Mouse (Mus musculus) liver, postnatal 0 days (tissue): ENCODE measurements around the gene Slc5a2. TPM values are rescaled to one million over a fixed set of nuclear protein-coding genes. Genes with fewer than 3 reads are reported as not detected.
A peak's percentile ranks its signal among the peaks of the same experiment; 100 is the strongest.

ENCODE experiments used
- ATAC-seq: fragments of 200-750 bp; cut with Nextera tagmentation; 2 replicates; pipeline ENCODE4 v1.8.0; 2017; ENCODE audit warnings: mild to moderate bottlenecking, moderate library complexity
- DNase-seq: peaks from one replicate; pipeline ENCODE4 v3.0.0-alpha.2; 2016
- H3K27ac ChIP-seq: fragments of 300-500 bp; sonication (generic); 2 replicates; pipeline ENCODE4 v1.5.1; 2014; ENCODE audit warnings: antibody characterized with exemption, moderate library complexity, mild to moderate bottlenecking, low read depth
- H3K27me3 ChIP-seq: fragments of 300-500 bp; sonication (generic); 2 replicates; pipeline ENCODE4 v1.6.1; 2014; ENCODE audit warnings: low read length, control low read depth, mixed read lengths; ENCODE audit not compliant: insufficient read depth
- H3K36me3 ChIP-seq: fragments of 300-500 bp; sonication (generic); replicated peaks from 2 replicates; pipeline ENCODE4 v1.6.1; 2014; ENCODE audit warnings: mild to moderate bottlenecking, control low read depth, low read length, moderate library complexity, mixed read lengths; ENCODE audit not compliant: insufficient read depth
- H3K4me1 ChIP-seq: fragments of 300-500 bp; sonication (generic); 2 replicates; pipeline ENCODE4 v1.6.1; 2014; ENCODE audit warnings: antibody characterized with exemption, mild to moderate bottlenecking, control low read depth; ENCODE audit not compliant: insufficient read depth
- H3K4me2 ChIP-seq: fragments of 300-500 bp; sonication (generic); 2 replicates; pipeline ENCODE4 v1.6.1; 2014; ENCODE audit warnings: low read depth, mild to moderate bottlenecking, low read length, moderate library complexity, mixed read lengths
- H3K4me3 ChIP-seq: fragments of 300-500 bp; sonication (generic); 2 replicates; pipeline ENCODE4 v1.5.1; 2014; ENCODE audit warnings: low read depth, low read length
- H3K9ac ChIP-seq: fragments of 300-500 bp; sonication (generic); replicated peaks from 2 replicates; pipeline ENCODE4 v1.6.1; 2014; ENCODE audit warnings: mild to moderate bottlenecking, moderate library complexity
- H3K9me3 ChIP-seq: fragments of 300-500 bp; sonication (generic); 2 replicates; pipeline ENCODE4 v1.6.1; 2016; ENCODE audit warnings: mild to moderate bottlenecking, control low read depth, low read length, mixed read lengths
- CTCF ChIP-seq: sonication (generic); IDR thresholded peaks from 2 replicates; pipeline ENCODE4 v1.5.1; 2016; ENCODE audit warnings: antibody characterized with exemption, low read depth
- EP300 ChIP-seq: IDR thresholded peaks from 2 replicates; pipeline ENCODE4 v1.6.1; 2016; ENCODE audit warnings: antibody characterized with exemption, low read depth, mild to moderate bottlenecking
- WGBS: fragments of 180-500 bp; shearing (Covaris S2); extraction: QIAGEN DNeasy Blood & Tissue Kit; methylation state at CpG from one replicate; pipeline ENCODE4 v1.1.7; 2014; ENCODE audit not compliant: insufficient replicate concordance; 5-methylcytosine and 5-hydroxymethylcytosine counted together
- polyA plus RNA-seq: library from polyadenylated mRNA; unstranded; fragments of >200 nt; fragmentation: Nextera tagmentation; extraction: Ambion mirVana; gene quantifications from 2 replicates; pipeline ENCODE4 v1.2.1, GENCODE M21; 2015

The Slc5a2 gene
- polyA plus RNA-seq, 1 experiment from 2014 or later = 1.8 TPM

DNA sequence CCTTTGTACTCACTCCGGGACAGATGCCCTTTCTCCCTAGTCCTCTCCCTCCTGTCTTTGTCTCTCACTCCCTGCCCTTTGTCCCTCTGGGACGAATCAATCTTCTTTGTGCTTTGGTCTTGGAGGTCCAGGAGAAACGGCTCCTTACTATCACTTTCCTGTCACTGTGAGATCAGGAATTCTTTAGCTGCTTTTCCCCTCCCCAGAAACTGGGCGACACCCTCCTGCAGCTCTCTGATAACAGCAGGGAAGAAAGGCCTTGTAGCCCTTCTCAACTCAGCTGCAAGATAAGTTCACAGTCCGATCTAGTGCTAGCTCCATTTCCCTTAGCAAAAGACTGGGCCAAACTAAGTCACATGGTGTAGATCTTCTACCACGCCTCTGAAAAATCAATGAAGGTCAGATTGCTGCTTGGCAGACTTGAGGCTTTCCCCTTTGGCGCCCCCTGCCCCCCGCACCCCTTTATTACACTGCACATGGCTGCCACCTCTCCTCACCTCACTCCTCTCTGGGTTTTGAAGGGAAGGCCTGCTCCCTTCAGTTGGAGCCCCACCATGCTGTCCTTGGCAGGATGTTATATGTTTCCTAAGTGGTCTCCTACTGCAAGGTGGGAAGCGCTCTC, 23.6 kb downstream of the Slc5a2 start:
- Histone ChIP-seq H3K36me3 (peaks cover 39% of the 10 kb centered on the region), H3K9me3 (no peaks in the 10 kb centered on the region), H3K4me3 (peak overlapping the region; percentile 44), H3K4me1 (peaks cover 30% of the 10 kb centered on the region), H3K27me3 (no peaks in the 10 kb centered on the region), H3K9ac (peak overlapping the region; percentile 62), H3K27ac (peak overlapping the region; percentile 84), H3K4me2 (peak overlapping the region; percentile 71)
- peak; percentile 96 for ATAC-seq
- TF ChIP-seq CTCF (peak; percentile 71), EP300 (peak; percentile 94)
- peak; percentile 65 for DNase-seq
- WGBS = 39% methylated on average over 9 of the region's 9 CpGs

DNA sequence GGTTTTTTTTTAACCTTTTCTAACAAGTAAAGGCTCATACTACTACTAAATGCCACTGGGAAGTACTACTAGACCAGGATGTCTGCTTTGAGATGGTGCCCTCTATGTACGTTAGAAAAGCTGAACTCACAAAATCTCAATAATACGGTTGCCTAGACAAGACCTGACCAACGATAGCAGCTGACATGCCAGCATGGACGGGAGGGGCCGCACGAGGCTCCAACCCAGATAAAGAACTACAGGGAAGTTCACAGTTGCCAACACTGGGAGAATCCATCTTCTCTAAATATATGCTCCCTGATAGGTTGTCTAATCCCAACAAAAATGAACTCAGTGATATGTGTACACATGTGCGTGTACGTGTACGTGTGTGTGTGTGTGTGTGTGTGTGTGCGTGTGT, 29.3 kb downstream of the Slc5a2 start:
- Histone ChIP-seq H3K4me2 (peak overlapping the region; percentile 19; the same call in 1 of the 2 replicates), H3K9ac (no peak overlapping the region), H3K36me3 (peaks cover 11% of the 10 kb centered on the region), H3K27me3 (no peaks in the 10 kb centered on the region), H3K4me1 (peaks cover 42% of the 10 kb centered on the region), H3K9me3 (no peaks in the 10 kb centered on the region), H3K27ac (no peak overlapping the region), H3K4me3 (no peak overlapping the region)
- no peak for TF ChIP-seq EP300
- TF ChIP-seq CTCF = no peak
- no peak for ATAC-seq
- 71% methylated on average over 10 of the region's 10 CpGs for WGBS
- DNase-seq = no peak

DNA sequence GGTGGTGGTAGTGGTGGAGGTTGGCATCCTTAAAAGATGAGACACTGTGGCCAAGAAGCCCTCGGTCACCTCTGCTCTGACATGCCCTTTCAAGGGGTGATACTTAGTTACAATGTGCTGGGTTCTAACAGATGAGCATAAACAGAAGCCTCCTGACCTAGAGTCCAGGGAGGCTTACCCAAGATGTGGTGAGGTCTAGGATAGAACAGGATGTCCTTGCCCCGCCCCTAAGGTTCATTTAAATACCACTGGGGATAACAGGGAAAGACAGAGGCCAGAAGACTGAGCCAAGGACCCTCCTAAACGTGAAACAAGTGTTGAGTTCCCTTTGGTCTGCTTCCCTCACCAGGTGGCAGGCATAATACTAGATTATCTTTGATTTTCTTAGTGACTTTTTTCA, 31.1 kb downstream of the Slc5a2 start:
- WGBS = 48% methylated on average over 3 of the region's 3 CpGs
- peak overlapping the region; percentile 82 for H3K9ac ChIP-seq
- ATAC-seq = no peak
- no peak for TF ChIP-seq CTCF
- no peak for TF ChIP-seq EP300
- H3K27ac ChIP-seq = 0 out of 2 replicates have a peak overlapping the region, but pooled peaks have one; percentile 23
- peak overlapping the region; percentile 88 for H3K4me3 ChIP-seq
- H3K9me3 ChIP-seq = no peaks in the 10 kb centered on the region
- no peaks in the 10 kb centered on the region for H3K27me3 ChIP-seq
- H3K4me2 ChIP-seq = peak overlapping the region; percentile 86
- no peak for DNase-seq
- peaks cover 9% of the 10 kb centered on the region; the same call in 1 of the 2 replicates for H3K36me3 ChIP-seq
- H3K4me1 ChIP-seq = peaks cover 40% of the 10 kb centered on the region

DNA sequence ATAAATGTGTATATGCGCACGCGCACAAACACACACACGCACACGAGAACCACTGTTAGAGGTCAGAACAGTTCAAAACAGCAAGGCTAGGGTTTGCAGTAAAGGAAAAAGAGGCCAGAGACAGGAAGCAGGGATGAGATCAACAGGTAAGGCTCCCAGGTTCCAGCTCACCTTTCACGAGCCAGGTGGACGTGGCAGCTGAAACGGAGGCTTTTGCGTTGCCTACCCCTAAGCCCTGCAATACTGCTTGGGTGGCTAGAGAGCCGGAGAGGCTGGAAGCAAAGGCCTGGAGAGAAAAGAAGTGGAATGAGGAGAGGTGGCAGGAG, 31.8 kb downstream of the Slc5a2 start:
- WGBS = 23% methylated on average over 10 of the region's 10 CpGs
- Histone ChIP-seq H3K9me3 (no peaks in the 10 kb centered on the region), H3K27ac (peak overlapping the region; percentile 77), H3K4me3 (peak overlapping the region; percentile 88), H3K4me2 (peak overlapping the region; percentile 86), H3K4me1 (peaks cover 40% of the 10 kb centered on the region), H3K27me3 (no peaks in the 10 kb centered on the region), H3K9ac (peak overlapping the region; percentile 82), H3K36me3 (0 out of 2 replicates have a peak, but pooled peaks cover 4% of the 10 kb centered on the region)
- peak; percentile 23 for DNase-seq
- no peak for TF ChIP-seq CTCF
- ATAC-seq = peak; percentile 9; the same call in 1 of the 2 replicates

DNA sequence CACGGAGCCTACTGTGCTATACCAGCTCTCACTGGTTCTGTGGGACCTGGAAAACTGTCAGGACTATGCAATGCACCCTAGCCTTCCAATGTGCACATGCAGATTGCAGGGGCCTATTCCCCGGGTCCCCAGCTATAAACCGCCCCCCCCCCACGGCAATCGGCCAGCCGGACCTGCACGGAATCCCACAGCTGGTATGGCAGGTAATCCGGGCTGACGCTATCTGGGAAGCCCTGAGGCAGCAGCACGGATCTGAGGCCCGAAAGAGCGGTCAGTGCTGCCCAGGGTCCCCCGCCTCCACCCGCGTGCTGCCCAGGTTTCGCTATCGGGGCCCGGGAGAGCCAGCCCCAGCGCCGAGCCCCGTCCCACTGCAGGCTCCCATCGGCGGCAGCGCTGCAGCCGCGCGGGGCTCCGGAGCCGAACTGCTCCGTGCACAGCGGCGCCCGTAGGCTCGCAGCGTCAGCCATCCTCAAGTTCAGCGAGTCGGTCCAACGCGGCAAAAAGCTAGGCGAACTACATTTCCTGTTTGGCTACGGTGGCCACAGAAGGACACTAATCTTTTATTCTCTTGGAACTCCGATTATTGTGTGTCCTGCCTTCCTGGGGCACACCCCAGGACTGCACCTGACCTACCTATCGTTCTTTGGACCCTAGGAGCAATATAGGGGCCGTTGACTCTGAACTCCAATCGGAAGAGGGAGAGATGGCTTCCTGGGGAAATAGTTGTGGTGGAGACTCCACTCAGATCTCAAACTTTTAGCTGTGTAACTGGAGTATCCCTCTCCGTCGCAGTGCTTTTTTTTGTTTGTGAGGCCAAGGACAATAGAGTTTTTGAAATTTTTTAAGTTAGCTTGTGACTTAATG, 32.4 kb downstream of the Slc5a2 start, which contains the start of gene BC017158:
Gene BC017158 (minus strand): TSS at position 554 of the 864 bp plus-strand sequence.
- WGBS = under 1% methylated on average over 47 of the region's 47 CpGs
- DNase-seq = peak; percentile 75
- H3K9ac ChIP-seq = peak within 1 kb of the TSS; percentile 82
- H3K9me3 ChIP-seq = no peaks in the 10 kb centered on the region
- H3K27me3 ChIP-seq = no peaks in the 10 kb centered on the region
- H3K4me3 ChIP-seq = peak within 1 kb of the TSS; percentile 88
- TF ChIP-seq EP300 (no peak), CTCF (no peak)
- peak; percentile 74 for ATAC-seq
- H3K27ac ChIP-seq = peak within 1 kb of the TSS; percentile 77
- H3K4me1 ChIP-seq = peaks cover 37% of the 10 kb centered on the region
- peak within 1 kb of the TSS; percentile 86 for H3K4me2 ChIP-seq
- H3K36me3 ChIP-seq = 0 out of 2 replicates have a peak, but pooled peaks cover 2% of the 10 kb centered on the region
